Mouse (Mus musculus) MEL (cell line): Measurements from ENCODE around the gene Nme7.

Experiments
- CHD2 ChIP-seq: IDR thresholded peaks from 2 replicates; pipeline ENCODE4 v1.6.1; 2011; ENCODE audit warnings: low read length, improper control_type of control experiment
- CTCF ChIP-seq, 3 experiments: IDR thresholded peaks in 2 of 3; conservative IDR thresholded peaks in 1 of 3; 2 replicates each; pipeline ENCODE4 v1.5.1; 2011 to 2012; ENCODE audit warnings: low read length in 3 of 3, low read depth in 2 of 3, mild to moderate bottlenecking in 2 of 3, improper control_type of control experiment in 1 of 3, inconsistent platforms in 1 of 3, mixed read lengths in 1 of 3, moderate library complexity in 1 of 3; ENCODE audit not compliant: control insufficient read depth in 1 of 3, insufficient read depth in 1 of 3, poor library complexity in 1 of 3, severe bottlenecking in 1 of 3
- EP300 ChIP-seq, 2 experiments: IDR thresholded peaks; 2 replicates each; pipeline ENCODE4 v1.6.1; 2011; ENCODE audit warnings: improper control_type of control experiment in 2 of 2, low read length in 2 of 2, low read depth in 1 of 2, mild to moderate bottlenecking in 1 of 2
- ETS1 ChIP-seq: IDR thresholded peaks from 2 replicates; pipeline ENCODE4 v1.6.1; 2012; ENCODE audit warnings: low read depth, mild to moderate bottlenecking, inconsistent platforms, low read length, improper control_type of control experiment, moderate library complexity
- MAFK ChIP-seq: IDR thresholded peaks from 2 replicates; pipeline ENCODE4 v1.6.1; 2011; ENCODE audit warnings: low read depth, mild to moderate bottlenecking, low read length, improper control_type of control experiment, borderline replicate concordance
- NRF1 ChIP-seq: IDR thresholded peaks from 2 replicates; pipeline ENCODE4 v1.6.1; 2014; ENCODE audit warnings: low read depth, mild to moderate bottlenecking, inconsistent platforms, low read length, improper control_type of control experiment, moderate library complexity; ENCODE audit not compliant: poor library complexity, insufficient read depth, severe bottlenecking

GRCm38 (mm10) chr1:164287406-164287805, 16.5 kb upstream of the Nme7 start:
- TF ChIP-seq CHD2: no peak
- no peak for TF ChIP-seq MAFK
- no peak for TF ChIP-seq EP300 (IDR thresholded peaks at IDR 0.05; ENCODE audit: low read depth in 1 of 2, low read length in 2 of 2)
- TF ChIP-seq CTCF (IDR thresholded peaks at IDR 0.05 in 2 of 3, conservative IDR thresholded peaks at IDR 0.05 in 1 of 3; ENCODE audit: control insufficient read depth in 1 of 3, insufficient read depth in 1 of 3, low read depth in 2 of 3, low read length in 3 of 3, poor library complexity in 1 of 3, severe bottlenecking in 1 of 3): no peak
- TF ChIP-seq ETS1: no peak
- TF ChIP-seq NRF1: no peak
